Mouse (Mus musculus) Patski (cell line): Measurements from ENCODE around the gene Mtr. TPM values are rescaled to one million over a fixed set of nuclear protein-coding genes. Genes with fewer than 3 reads are reported as not detected.
A peak's percentile ranks its signal among the peaks of the same experiment; 100 is the strongest.

Experiments
- ATAC-seq: fragments of 100-300 bp; one replicate; pipeline ENCODE4 v1.8.0; 2021
- CTCF ChIA-PET: fragments of 350-600 bp; sonication (Branson Sonifier 250); formaldehyde crosslinking; loops from one replicate; lab custom pipeline; 2022; ENCODE audit warnings: inconsistent platforms; lab: Charles Lee
- POLR2A ChIA-PET: fragments of 350-600 bp; sonication (Branson Sonifier 250); formaldehyde crosslinking; loops from one replicate; lab custom pipeline; 2022; ENCODE audit warnings: antibody characterized with exemption, inconsistent platforms; lab: Charles Lee
- DNase-seq: peaks from one replicate; pipeline ENCODE4 v3.0.0-alpha.2; 2011; ENCODE audit warnings: low read depth, low spot score
- H3K27me3 ChIP-seq: fragments of 371-371 bp; one replicate; pipeline ENCODE4 v1.5.1; 2021
- CTCF ChIP-seq: fragments of 100-300 bp; IDR thresholded peaks from one replicate; pipeline ENCODE4 v1.5.1; 2021
- in situ Hi-C: fragments of 300-500 bp; cut with MboI; formaldehyde crosslinking; loops from 3 replicates; pipeline ENCODE4 v1.11.1; 2018; ENCODE audit warnings: low pct_unique_long_range_greater_than_20kb, mixed read lengths
- polyA plus RNA-seq: library from polyadenylated mRNA; unstranded; gene quantifications from one replicate; pipeline ENCODE4 v1.2.3, GENCODE M21; 2021

The Mtr gene
- polyA plus RNA-seq, 1 experiment from 2014 or later: 27.2 TPM

- DNase-seq (no peak), ATAC-seq (no peak)
- in situ Hi-C loops: no loop called here
- H3K27me3 ChIP-seq: no peaks in the 10 kb centered on the region
- ChIA-PET CTCF (no interaction called here), POLR2A (no interaction called here)
- no peak for TF ChIP-seq CTCF
Measured at GRCm38 (mm10) chr13:12249195-12249898, 8.6 kb downstream of the Mtr start.

GRCm38 (mm10) chr13:12245938-12246337 is 12.0 kb downstream of the Mtr start:
- DNase-seq (peak; percentile 48), ATAC-seq (peak; percentile 96)
- in situ Hi-C loops: no loop called here
- POLR2A ChIA-PET: interaction anchor here (1.0 kb wide), 1 partner anchor 11 kb away, joined by 4 read pairs; the partner anchor contains the start of gene Mtr
- CTCF ChIA-PET: interaction anchor here (0.7 to 2.5 kb wide), 3 partner anchors 10 to 27 kb away, joined by 3 to 12 read pairs (median 4); no protein-coding TSS in a partner anchor
- no peaks in the 10 kb centered on the region for H3K27me3 ChIP-seq
- no peak for TF ChIP-seq CTCF

GRCm38 (mm10) chr13:12243991-12244390 is 13.9 kb downstream of the Mtr start:
- in situ Hi-C loops: no loop called here
- CTCF ChIA-PET: interaction anchor here (0.9 to 1.2 kb wide), 2 partner anchors 13 to 18 kb away, joined by 3 read pairs; partner anchors contain the start of gene Mtr
- DNase-seq (no peak), ATAC-seq (no peak)
- POLR2A ChIA-PET: no interaction called here
- no peaks in the 10 kb centered on the region for H3K27me3 ChIP-seq
- no peak for TF ChIP-seq CTCF

DNA sequence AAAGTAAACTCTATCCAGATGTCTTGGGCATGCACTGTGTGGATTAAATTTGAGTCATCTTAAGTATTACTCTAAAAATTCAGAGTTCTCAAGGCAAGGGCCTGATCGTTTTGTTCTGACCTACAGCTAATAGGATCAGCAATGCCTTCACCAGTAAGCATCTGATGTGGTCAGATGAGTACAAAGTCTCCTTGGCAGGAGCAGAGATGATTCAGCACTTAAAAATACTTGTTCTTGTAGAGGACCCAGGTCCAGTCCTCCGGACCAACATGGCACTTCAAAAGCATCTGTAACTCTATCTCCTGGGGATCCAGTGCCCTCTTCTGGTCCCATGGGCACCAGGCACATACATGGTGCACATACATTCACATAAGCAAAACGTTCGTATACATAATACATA is 25.8 kb downstream of the Mtr start:
- DNase-seq (no peak), ATAC-seq (no peak)
- ChIA-PET CTCF (interaction anchor here (1.3 kb wide), 1 partner anchor 41 kb away, joined by 4 read pairs; no protein-coding TSS in a partner anchor), POLR2A (no interaction called here)
- no peaks in the 10 kb centered on the region for H3K27me3 ChIP-seq
- in situ Hi-C loops: no loop called here
- peak; percentile 25 for TF ChIP-seq CTCF

- no peaks in the 10 kb centered on the region for H3K27me3 ChIP-seq
- CTCF ChIA-PET: interaction anchor here (0.8 kb wide), 1 partner anchor 8 kb away, joined by 3 read pairs; no protein-coding TSS in a partner anchor
- TF ChIP-seq CTCF: no peak
- POLR2A ChIA-PET: no interaction called here
- ATAC-seq (peak; percentile 61), DNase-seq (no peak)
- in situ Hi-C loops: no loop called here
Measured at GRCm38 (mm10) chr13:12228248-12228647, 29.7 kb downstream of the Mtr start.

DNA sequence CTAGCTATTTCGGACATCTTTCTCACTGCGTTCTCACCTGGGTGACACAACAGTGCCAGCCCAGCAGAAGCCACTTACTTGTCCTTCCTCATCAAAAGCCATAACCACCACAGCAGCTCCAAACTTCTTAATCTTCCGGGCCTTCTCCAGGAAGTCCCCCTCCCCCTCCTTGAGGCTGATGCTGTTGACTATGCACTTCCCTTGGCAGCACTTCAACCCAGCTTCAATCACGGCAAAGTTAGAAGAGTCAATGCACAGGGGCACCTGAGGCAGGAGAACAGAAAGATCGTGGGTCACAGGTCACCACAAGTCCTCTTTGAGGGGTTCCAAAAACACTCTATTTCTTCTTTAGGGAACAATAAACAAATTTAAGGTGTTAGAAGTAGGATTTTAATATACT is 30.3 kb downstream of the Mtr start:
- in situ Hi-C loops: no loop called here
- TF ChIP-seq CTCF: no peak
- POLR2A ChIA-PET: interaction anchor here (0.5 kb wide), 2 partner anchors 39 to 232 kb away, joined by 4 to 7 read pairs; no protein-coding TSS in a partner anchor
- H3K27me3 ChIP-seq: no peaks in the 10 kb centered on the region
- DNase-seq: no peak
- no peak for ATAC-seq
- CTCF ChIA-PET: interaction anchor here (0.8 kb wide), 1 partner anchor 9 kb away, joined by 3 read pairs; no protein-coding TSS in a partner anchor

DNA sequence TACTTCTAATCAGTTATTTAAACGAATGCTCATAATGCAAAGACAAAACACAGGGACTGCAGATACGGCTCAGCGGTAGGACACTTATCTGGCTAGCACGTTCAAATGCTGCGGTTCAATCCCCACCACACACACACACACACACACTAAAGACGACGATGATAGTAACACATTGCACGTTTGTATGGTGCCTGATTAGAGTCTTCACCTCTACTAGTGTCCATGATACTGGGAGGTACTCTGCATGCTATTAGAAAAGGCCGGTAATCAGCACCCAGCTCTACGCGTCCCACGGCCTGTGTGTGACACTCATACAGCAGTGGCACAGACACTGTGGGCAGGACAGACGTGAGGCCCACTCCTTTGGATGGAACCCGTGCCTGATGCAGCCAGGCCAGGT is 39.3 kb downstream of the Mtr start:
- DNase-seq (no peak), ATAC-seq (no peak)
- in situ Hi-C loops: no loop called here
- no peak for TF ChIP-seq CTCF
- ChIA-PET POLR2A (no interaction called here), CTCF (interaction anchor here (0.8 to 1.1 kb wide), 2 partner anchors 12 to 37 kb away, joined by 3 read pairs; no protein-coding TSS in a partner anchor)
- no peaks in the 10 kb centered on the region for H3K27me3 ChIP-seq

DNA sequence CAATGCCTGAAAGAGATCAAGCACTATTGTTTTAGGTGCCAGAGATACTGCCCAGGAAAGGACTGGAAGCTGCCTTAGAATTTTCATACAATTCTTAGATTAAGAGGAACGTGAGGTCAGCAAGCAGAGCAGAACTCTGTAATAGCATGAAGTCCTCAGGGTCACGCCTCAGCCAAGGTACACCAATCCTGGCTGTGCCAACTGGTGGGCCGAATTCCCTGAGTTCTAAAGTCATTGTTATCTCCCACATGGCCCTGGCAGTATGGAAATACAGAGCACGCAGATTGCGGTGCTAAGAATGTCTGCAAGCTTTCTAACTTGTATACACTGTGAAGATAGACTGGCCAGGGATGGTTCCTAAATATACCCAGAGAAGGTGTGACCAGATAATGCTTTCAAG is 43.0 kb downstream of the Mtr start:
- ATAC-seq: no peak
- no peaks in the 10 kb centered on the region for H3K27me3 ChIP-seq
- in situ Hi-C loops: no loop called here
- ChIA-PET CTCF (interaction anchor here (1.3 to 1.4 kb wide), 2 partner anchors 19 to 58 kb away, joined by 3 read pairs; no protein-coding TSS in a partner anchor), POLR2A (no interaction called here)
- no peak for DNase-seq
- no peak for TF ChIP-seq CTCF

- no peaks in the 10 kb centered on the region for H3K27me3 ChIP-seq
- DNase-seq (no peak), ATAC-seq (no peak)
- CTCF ChIA-PET: interaction anchor here (0.6 to 3.4 kb wide), 9 partner anchors 13 to 213 kb away, joined by 3 to 19 read pairs (median 3); no protein-coding TSS in a partner anchor
- POLR2A ChIA-PET: interaction anchor here (1.5 kb wide), 1 partner anchor 53 kb away, joined by 3 read pairs; no protein-coding TSS in a partner anchor
- no peak for TF ChIP-seq CTCF
- in situ Hi-C loops: no loop called here
Measured at GRCm38 (mm10) chr13:12211058-12211457, 46.9 kb downstream of the Mtr start.

DNA sequence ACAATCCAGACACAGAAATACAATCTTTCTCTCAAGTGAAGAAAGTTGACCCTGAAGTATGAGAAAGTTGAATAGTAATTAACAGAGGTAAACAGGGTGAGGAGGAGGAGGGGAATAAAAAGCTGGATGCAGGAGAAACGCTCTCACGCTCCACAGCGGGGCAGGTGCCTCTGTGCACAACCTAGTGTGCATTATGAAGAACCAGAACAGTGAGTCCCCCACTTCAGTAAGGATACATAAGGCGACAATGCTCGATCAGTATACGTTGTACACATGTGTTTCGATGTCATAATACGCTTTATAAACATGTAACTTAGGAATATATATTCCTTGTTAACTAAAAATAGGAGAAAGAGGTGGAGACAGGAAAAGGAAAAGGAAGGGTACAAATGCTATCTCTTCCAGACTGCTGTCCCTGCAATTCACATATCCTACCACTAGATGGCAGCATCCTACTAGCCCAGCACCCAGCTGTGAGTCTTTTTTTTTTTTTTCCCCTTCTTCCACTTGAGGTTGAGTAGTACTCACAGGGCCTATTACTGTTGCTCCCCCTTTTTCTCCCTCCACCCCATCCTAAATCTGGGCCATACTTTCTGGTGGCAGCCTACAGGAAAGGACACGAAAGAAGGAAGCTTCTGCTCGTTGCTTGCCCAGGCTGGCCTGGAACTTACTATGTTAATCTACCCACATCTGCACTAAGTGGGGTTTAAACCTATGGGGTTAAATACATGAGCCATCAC is 47.7 kb downstream of the Mtr start:
- H3K27me3 ChIP-seq: no peaks in the 10 kb centered on the region
- TF ChIP-seq CTCF: peak; percentile 78
- POLR2A ChIA-PET: no interaction called here
- peak; percentile 57 for ATAC-seq
- in situ Hi-C loops: no loop called here
- CTCF ChIA-PET: interaction anchor here (0.6 to 3.4 kb wide), 11 partner anchors 12 to 214 kb away, joined by 3 to 19 read pairs (median 3); partner anchors contain the start of gene Mtr
- DNase-seq: peak; percentile 22
